ENCODE assay signal across 21 mouse cellular contexts in genomic region chr1:140158970-140159369, GRCm38 (mm10). TPM values are rescaled to one million over a fixed set of nuclear protein-coding genes. Genes with fewer than 3 reads are reported as not detected.
"Had no signal": no experiment of that assay in that cellular context is flagged by ENCODE, and none has a peak within 500 bp of the region (broad histone marks: within the 10 kb centered on the region; RNA-seq: fewer than 3 reads in every experiment).

No protein-coding gene starts in this region.

- H3K4me1 ChIP-seq: limb, embryonic 12.5 days; limb, embryonic 15.5 days; liver, embryonic 13.5 days; midbrain, embryonic 12.5 days; neural tube, embryonic 12.5 days; neural tube, embryonic 15.5 days had no signal

- H3K27ac ChIP-seq: limb, embryonic 12.5 days; limb, embryonic 15.5 days; liver, embryonic 13.5 days; midbrain, embryonic 12.5 days; neural tube, embryonic 12.5 days; neural tube, embryonic 15.5 days; stomach, postnatal 0 days had no signal

- H3K36me3 ChIP-seq: limb, embryonic 12.5 days; limb, embryonic 15.5 days; liver, embryonic 13.5 days; midbrain, embryonic 12.5 days; neural tube, embryonic 12.5 days; neural tube, embryonic 15.5 days had no signal

- DNase-seq: kidney, adult 9 months; kidney, postnatal 14 days; kidney, postnatal 4 days; left cerebral cortex, postnatal 4 days; liver, embryonic 13.5 days; lung, adult 2 months; lung, postnatal 14 days; lung, postnatal 4 days; right cerebral cortex, adult 18-20 months; right cerebral cortex, postnatal 14 days; right cerebral cortex, postnatal 4 days; thymus, adult 2 months; thymus, postnatal 14 days; thymus, postnatal 4 days had no signal

- H3K9ac ChIP-seq: limb, embryonic 12.5 days; limb, embryonic 15.5 days; liver, embryonic 13.5 days; midbrain, embryonic 12.5 days; neural tube, embryonic 12.5 days; neural tube, embryonic 15.5 days had no signal

- H3K9me3 ChIP-seq: limb, embryonic 12.5 days; limb, embryonic 15.5 days; liver, embryonic 13.5 days; midbrain, embryonic 12.5 days; neural tube, embryonic 12.5 days; neural tube, embryonic 15.5 days had no signal

- H3K27me3 ChIP-seq: limb, embryonic 12.5 days; limb, embryonic 15.5 days; liver, embryonic 13.5 days; midbrain, embryonic 12.5 days; neural tube, embryonic 12.5 days; neural tube, embryonic 15.5 days had no signal

- H3K4me2 ChIP-seq: limb, embryonic 12.5 days; limb, embryonic 15.5 days; liver, embryonic 13.5 days; midbrain, embryonic 12.5 days; neural tube, embryonic 12.5 days; neural tube, embryonic 15.5 days had no signal

- H3K4me3 ChIP-seq: limb, embryonic 12.5 days; limb, embryonic 15.5 days; liver, embryonic 13.5 days; midbrain, embryonic 12.5 days; neural tube, embryonic 12.5 days; neural tube, embryonic 15.5 days had no signal

RNA-seq across cellular contexts. Expression of gene Cfh, which starts 24.6 kb away (rescaled TPM):
- total RNA-seq: megakaryocyte-erythroid progenitor cell, adult 5-6 weeks had no signal
